Mouse (Mus musculus) thymus, adult 2 months (tissue): ENCODE data around the gene Mboat2. TPM values are rescaled to one million over a fixed set of nuclear protein-coding genes. Genes with fewer than 3 reads are reported as not detected.
A peak's percentile ranks its signal among the peaks of the same experiment; 100 is the strongest.

Experiments
- DNase-seq: peaks from one replicate; pipeline ENCODE4 v3.0.0; 2021
- H3K27ac ChIP-seq: fragments of 200-500 bp; 2 replicates; pipeline ENCODE4 v1.5.1; 2012; ENCODE audit warnings: low read length, control low read depth; ENCODE audit not compliant: control insufficient read depth, insufficient read depth
- H3K27me3 ChIP-seq: fragments of 200-500 bp; 2 replicates; pipeline ENCODE4 v1.6.1; 2012; ENCODE audit warnings: mild to moderate bottlenecking, low read length, moderate library complexity, mixed read lengths; ENCODE audit not compliant: control insufficient read depth, insufficient read depth
- H3K36me3 ChIP-seq: fragments of 200-500 bp; 2 replicates; pipeline ENCODE4 v1.6.1; 2012; ENCODE audit warnings: mild to moderate bottlenecking, low read length, moderate library complexity; ENCODE audit not compliant: control insufficient read depth, insufficient read depth
- H3K4me1 ChIP-seq: fragments of 200-500 bp; replicated peaks from 2 replicates; pipeline ENCODE4 v1.6.1; 2012; ENCODE audit warnings: low read length; ENCODE audit not compliant: control insufficient read depth, insufficient read depth
- H3K4me3 ChIP-seq: fragments of 200-500 bp; 2 replicates; pipeline ENCODE4 v1.5.1; 2012; ENCODE audit warnings: mild to moderate bottlenecking, low read length, control low read depth, moderate library complexity; ENCODE audit not compliant: control insufficient read depth, insufficient read depth
- CTCF ChIP-seq: fragments of 200-500 bp; IDR thresholded peaks from 2 replicates; pipeline ENCODE4 v1.5.1; 2012; ENCODE audit warnings: mild to moderate bottlenecking, control low read depth, low read length, moderate library complexity, borderline replicate concordance; ENCODE audit not compliant: control insufficient read depth, poor library complexity, insufficient read depth; ENCODE audit errors: extremely low read depth
- POLR2A ChIP-seq: fragments of 200-500 bp; IDR thresholded peaks from 2 replicates; pipeline ENCODE4 v1.6.1; 2012; ENCODE audit warnings: mild to moderate bottlenecking, low read length, control low read depth, moderate library complexity; ENCODE audit not compliant: control insufficient read depth, poor library complexity, insufficient read depth; ENCODE audit errors: extremely low read depth
- WGBS: fragments of 180-500 bp; shearing (Covaris S2); methylation state at CpG from one replicate; pipeline ENCODE4 v1.1.7; 2018; 5-methylcytosine and 5-hydroxymethylcytosine counted together
- polyA plus RNA-seq: library from polyadenylated mRNA; depleted of rRNA; stranded (reverse); fragments of >200 nt; gene quantifications from 2 replicates; pipeline ENCODE4 v1.2.3, GENCODE M21; 2012

Mboat2 gene
- polyA plus RNA-seq, 1 experiment: 0.85 TPM

DNA sequence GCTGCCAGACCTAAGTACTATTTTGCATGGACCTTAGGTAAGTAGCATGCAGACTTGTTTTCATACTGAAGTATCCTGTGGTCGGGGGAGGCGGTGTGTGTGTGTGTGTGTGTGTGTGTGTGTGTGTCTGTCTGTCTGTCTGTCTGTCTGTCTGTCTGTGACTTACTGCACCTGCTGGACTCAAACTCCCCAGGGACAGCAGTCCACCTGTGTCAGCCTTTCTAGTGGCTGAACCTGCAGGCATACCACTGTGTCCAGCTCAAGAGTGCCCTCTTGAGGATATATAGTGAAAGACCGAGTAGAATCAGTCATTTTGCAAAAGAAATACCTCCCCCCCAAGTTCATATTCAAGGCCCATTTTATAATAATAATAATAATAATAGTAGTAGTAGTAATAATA lies 117.7 kb downstream of the Mboat2 start:
- TF ChIP-seq POLR2A (no peak), CTCF (no peak)
- Histone ChIP-seq H3K27ac (no peak overlapping the region), H3K4me3 (no peak overlapping the region), H3K27me3 (no peaks in the 10 kb centered on the region), H3K4me1 (no peaks in the 10 kb centered on the region), H3K36me3 (no peaks in the 10 kb centered on the region)
- peak; percentile 19 for DNase-seq
- WGBS: 63% methylated on average over 3 of the region's 3 CpGs

DNA sequence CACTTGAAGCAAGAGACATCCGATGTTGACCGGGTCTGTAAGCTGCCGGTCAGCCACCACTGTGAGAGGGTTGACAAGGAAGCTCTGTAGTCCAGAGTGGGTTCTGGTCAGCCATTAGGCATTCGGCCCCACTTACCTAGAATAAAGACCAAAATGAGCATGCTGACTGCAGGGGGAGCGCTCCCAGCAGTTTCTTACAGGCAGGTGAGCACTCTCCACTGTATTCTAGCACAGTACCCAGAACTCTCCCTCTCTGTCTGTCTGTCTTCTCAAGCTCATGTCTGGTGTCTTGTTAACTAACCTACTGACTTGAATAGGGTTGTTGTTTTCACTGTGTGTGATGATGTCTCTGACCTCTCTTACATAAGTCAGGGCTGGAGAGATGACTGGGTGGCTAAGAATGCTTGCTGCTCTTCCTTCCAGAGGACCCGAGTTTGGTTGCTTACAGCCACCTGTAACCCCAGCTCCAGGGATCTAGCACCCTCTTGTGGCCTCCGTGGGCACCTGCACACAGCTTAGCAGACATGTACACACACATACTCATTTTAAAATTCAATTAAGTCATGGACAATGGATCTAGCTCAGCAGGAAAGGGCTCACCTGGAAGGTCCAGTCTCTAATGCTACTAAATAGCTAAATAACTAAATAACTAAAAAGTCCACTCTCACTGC lies 119.8 kb downstream of the Mboat2 start:
- H3K27ac ChIP-seq: no peak overlapping the region
- DNase-seq: peak; percentile 15
- WGBS: 90% methylated on average over 7 of the region's 7 CpGs

DNA sequence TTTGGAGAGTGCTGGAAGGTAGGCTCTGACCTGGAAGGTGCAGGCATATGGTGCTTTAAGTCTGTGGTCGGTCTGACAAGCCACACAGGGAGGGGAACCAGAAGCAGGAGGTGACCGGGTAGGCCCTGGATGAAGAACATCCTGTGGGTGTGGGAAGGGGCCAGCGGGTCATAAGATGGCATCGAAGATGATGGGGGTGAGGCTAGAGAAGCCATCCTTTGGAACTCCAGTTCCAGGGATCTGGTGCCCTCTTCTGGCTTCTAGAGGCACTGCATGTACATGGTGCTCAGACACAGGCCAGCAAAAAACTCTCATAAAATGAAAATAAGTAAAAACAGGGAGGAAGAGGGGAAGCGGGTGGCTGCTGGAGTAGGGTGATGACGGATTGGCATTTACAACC lies 121.5 kb downstream of the Mboat2 start:
- no peaks in the 10 kb centered on the region for H3K4me1 ChIP-seq
- TF ChIP-seq CTCF (peak; percentile 68; the same call in 1 of the 2 replicates), POLR2A (no peak)
- WGBS: 23% methylated on average over 6 of the region's 6 CpGs
- H3K27ac ChIP-seq: no peak overlapping the region
- no peaks in the 10 kb centered on the region for H3K36me3 ChIP-seq
- no peaks in the 10 kb centered on the region for H3K27me3 ChIP-seq
- no peak overlapping the region for H3K4me3 ChIP-seq
- peak; percentile 59 for DNase-seq

More for the DNA sequence above, 119.8 kb downstream of the Mboat2 start:
- H3K36me3 ChIP-seq: no peaks in the 10 kb centered on the region
- no peaks in the 10 kb centered on the region for H3K27me3 ChIP-seq
- H3K4me1 ChIP-seq: no peaks in the 10 kb centered on the region
- TF ChIP-seq POLR2A (no peak), CTCF (no peak)
- no peak overlapping the region for H3K4me3 ChIP-seq

DNA sequence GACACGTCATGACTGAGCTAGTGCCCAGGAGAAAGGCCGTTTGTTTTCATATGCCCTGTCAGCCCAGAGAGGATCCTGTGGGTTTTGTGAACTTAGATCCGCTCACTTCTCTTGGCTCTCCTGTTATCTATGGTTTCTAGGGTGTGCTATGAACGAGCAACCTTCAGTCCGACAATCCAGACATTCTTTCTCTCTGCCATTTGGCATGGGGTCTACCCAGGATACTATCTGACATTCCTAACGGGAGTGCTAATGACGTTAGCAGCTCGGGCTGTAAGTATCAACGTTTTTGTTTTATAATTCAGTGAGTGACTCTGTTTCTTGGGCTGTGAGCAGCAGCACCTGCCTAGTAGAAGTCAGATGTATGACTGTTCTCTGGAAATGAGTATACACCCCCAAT lies 124.5 kb downstream of the Mboat2 start:
- H3K27ac ChIP-seq: no peak overlapping the region
- H3K36me3 ChIP-seq: no peaks in the 10 kb centered on the region
- H3K27me3 ChIP-seq: no peaks in the 10 kb centered on the region
- H3K4me1 ChIP-seq: no peaks in the 10 kb centered on the region
- no peak for DNase-seq
- H3K4me3 ChIP-seq: no peak overlapping the region
- 95% methylated on average over 9 of the region's 9 CpGs for WGBS
- TF ChIP-seq CTCF (no peak), POLR2A (no peak)

DNA sequence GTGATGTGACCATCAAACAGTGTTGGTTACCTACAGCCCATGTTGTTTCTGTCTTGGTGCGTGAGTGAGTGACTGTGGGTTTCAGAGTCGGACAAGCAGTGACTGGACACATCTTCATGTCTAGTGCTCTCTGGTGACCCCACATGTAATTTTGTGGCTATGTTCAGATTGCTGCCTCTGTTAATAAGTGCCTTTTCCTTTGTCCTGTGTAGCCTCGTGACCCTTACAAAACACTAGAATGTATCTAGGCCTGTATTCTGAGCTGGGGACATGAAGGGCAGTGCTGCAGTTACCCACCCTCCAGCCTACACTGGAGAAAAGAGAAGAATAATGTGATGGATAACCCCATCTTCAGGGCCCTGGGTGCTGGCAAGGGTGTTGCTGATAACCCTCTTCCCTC lies 127.8 kb downstream of the Mboat2 start:
- Histone ChIP-seq H3K4me1 (no peaks in the 10 kb centered on the region), H3K36me3 (no peaks in the 10 kb centered on the region), H3K27ac (no peak overlapping the region), H3K27me3 (no peaks in the 10 kb centered on the region), H3K4me3 (no peak overlapping the region)
- no peak for DNase-seq
- TF ChIP-seq POLR2A: no peak
- WGBS: 94% methylated on average over 3 of the region's 3 CpGs

DNA sequence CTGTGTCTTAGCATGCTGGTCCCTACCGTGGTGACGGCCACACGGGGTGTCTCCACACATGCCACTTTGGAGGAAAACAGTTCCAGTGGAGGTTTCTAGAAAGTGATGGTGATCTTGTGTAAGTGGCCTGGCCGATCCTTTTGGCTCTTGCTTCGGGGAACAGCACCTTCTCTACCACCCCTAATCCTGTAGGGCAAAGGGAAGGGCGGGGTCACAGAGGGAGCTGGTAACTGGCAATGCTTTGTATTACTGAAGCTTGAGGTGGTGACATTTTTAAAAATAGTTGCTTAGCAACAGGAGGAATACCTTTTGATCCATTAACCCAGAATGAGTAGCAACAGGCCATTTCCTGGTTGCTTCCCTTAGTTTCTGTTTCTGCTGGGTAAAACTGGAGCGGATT lies 131.1 kb downstream of the Mboat2 start:
- H3K27ac ChIP-seq: no peak overlapping the region
- DNase-seq: no peak
- no peak for TF ChIP-seq CTCF

DNA sequence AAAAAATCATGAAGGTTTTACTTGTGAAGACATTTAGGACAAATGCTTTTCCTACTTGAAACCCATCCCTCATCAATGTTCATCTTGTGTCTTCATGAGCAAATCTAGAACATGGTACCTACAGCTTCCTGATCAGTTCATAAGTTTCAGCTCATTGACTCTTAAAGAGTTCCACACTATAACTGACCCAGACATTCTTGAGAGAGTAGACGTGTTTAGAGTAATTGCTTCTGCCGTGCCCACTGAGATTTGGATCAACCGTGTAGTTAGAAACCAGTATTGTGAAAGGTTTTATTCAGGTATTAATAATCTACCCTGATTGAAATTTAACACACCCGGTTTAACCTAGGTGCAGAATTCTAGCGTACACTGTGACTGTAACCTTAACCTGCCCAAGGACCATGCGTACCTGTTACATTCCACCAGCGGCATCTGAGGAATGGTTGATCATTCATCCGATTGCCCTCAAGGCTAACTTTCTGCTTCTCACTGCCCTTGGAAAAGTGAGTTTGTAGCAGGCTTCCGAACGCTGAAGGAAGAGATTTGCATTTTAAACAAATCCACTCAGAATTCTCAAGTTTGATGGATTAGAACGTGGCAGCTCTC lies 131.8 kb downstream of the Mboat2 start:
- no peak for DNase-seq
- TF ChIP-seq POLR2A (no peak), CTCF (no peak)
- Histone ChIP-seq H3K4me3 (no peak overlapping the region), H3K27me3 (no peaks in the 10 kb centered on the region), H3K27ac (no peak overlapping the region), H3K36me3 (no peaks in the 10 kb centered on the region), H3K4me1 (no peaks in the 10 kb centered on the region)
- WGBS: 94% methylated on average over 11 of the region's 11 CpGs

More for the DNA sequence above, 131.1 kb downstream of the Mboat2 start:
- no peaks in the 10 kb centered on the region for H3K4me1 ChIP-seq
- no peaks in the 10 kb centered on the region for H3K36me3 ChIP-seq
- no peak overlapping the region for H3K4me3 ChIP-seq
- no peaks in the 10 kb centered on the region for H3K27me3 ChIP-seq
- 98% methylated on average over 7 of the region's 7 CpGs for WGBS
